Mouse (Mus musculus): ENCODE measurements around the gene 4930519P11Rik. TPM values are rescaled to one million over a fixed set of nuclear protein-coding genes. Genes with fewer than 3 reads are reported as not detected.

4930519P11Rik gene
- polyA plus RNA-seq, 1 experiment = not detected

- no peak overlapping the region for H3K27ac ChIP-seq (ENCODE audit: insufficient read depth, low read length)
- no peaks in the 10 kb centered on the region for H3K4me1 ChIP-seq (ENCODE audit: control insufficient read depth, insufficient read depth, low read length)
- H3K4me3 ChIP-seq (ENCODE audit: insufficient read depth, low read length) = no peak overlapping the region
- TF ChIP-seq POLR2A (IDR thresholded peaks at IDR 0.05; ENCODE audit: low read depth, low read length) (no peak), CTCF (IDR thresholded peaks at IDR 0.05; ENCODE audit: borderline replicate concordance, insufficient read depth, low read length) (no peak)
Observed at GRCm38 (mm10) chr2:154650404-154650803, 37.2 kb upstream of the 4930519P11Rik start.

DNA sequence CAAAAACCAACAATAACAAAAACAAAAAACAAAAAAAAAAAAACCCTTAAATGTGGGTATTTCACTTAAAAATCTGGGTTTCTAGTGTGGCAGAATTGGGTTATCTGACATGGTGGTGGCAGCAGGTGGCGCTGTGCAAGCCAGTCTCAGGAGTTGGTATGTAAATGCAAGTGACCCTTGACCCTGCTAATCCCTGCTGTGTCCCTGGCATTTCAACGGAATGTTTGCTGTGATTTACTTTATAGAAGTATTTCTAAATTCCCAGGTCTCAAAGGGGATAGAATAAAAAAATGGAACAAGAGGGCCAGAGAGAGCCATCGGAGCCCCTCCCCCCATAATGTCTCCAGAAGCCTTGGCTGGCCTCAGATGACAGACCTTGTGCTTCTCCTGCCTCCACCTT, 34.8 kb upstream of the 4930519P11Rik start:
- no peak overlapping the region for H3K4me3 ChIP-seq (ENCODE audit: insufficient read depth, low read length)
- no peak overlapping the region for H3K27ac ChIP-seq (ENCODE audit: insufficient read depth, low read length)
- no peaks in the 10 kb centered on the region for H3K4me1 ChIP-seq (ENCODE audit: control insufficient read depth, insufficient read depth, low read length)
- TF ChIP-seq POLR2A (IDR thresholded peaks at IDR 0.05; ENCODE audit: low read depth, low read length) (no peak), CTCF (IDR thresholded peaks at IDR 0.05; ENCODE audit: borderline replicate concordance, insufficient read depth, low read length) (peak; percentile 56; the same call in 1 of the 2 replicates)

DNA sequence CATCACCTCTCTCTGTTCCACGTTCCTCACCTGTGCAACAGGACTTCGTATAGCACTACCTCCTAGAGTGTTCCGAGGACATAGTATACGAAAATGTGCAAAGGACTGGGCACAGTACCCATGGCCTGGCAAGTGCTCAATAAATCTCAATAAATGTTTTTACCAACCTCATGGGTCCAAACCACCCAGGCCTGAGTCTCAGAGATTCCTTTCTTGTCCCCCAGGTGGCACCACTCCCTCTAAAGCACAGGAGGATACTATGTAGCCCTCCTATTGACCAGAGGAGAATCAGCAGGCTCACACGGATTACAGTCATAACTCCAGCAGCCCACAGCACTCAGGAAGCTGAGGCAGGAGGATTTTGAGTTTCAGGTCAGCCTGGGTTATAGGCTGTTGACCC, 33.4 kb upstream of the 4930519P11Rik start:
- Histone ChIP-seq H3K27ac (ENCODE audit: insufficient read depth, low read length) (no peak overlapping the region), H3K4me3 (ENCODE audit: insufficient read depth, low read length) (no peak overlapping the region), H3K4me1 (ENCODE audit: control insufficient read depth, insufficient read depth, low read length) (no peaks in the 10 kb centered on the region)
- TF ChIP-seq POLR2A (IDR thresholded peaks at IDR 0.05; ENCODE audit: low read depth, low read length) (no peak), CTCF (IDR thresholded peaks at IDR 0.05; ENCODE audit: borderline replicate concordance, insufficient read depth, low read length) (no peak)

DNA sequence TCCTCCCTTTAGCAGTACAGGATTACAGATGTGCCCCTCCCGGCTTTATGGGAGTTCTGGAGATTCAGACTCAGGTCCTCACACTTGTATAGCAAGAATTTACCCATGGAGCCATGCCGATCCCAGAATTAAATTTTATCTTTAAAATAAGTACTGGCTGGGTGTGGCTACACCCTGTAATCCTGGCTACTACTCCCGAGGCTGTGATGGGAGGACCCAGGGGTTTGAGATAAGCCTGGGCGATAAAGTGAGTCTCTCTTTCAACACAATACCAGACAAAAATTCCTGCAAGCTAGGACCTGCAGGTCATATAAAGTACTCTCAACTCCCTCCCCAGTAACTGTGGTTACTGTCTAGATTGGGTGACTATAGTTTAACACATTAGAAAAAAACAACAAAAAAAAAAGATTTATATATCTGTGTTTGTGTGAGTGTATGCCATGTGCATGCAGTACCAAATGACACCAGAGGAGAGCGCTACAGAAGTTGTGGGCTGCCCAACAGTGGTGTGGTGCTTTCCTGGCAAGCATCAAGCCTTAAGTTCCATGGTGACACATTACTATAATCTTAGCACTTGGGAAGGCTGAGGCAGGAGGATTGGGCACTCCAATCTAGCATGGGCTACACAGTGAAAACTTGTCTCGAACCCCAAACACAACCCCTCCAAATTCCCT, 29.6 kb upstream of the 4930519P11Rik start:
- H3K4me3 ChIP-seq (ENCODE audit: insufficient read depth, low read length) = no peak overlapping the region
- H3K4me1 ChIP-seq (ENCODE audit: control insufficient read depth, insufficient read depth, low read length) = no peaks in the 10 kb centered on the region
- TF ChIP-seq CTCF (IDR thresholded peaks at IDR 0.05; ENCODE audit: borderline replicate concordance, insufficient read depth, low read length) = no peak
- TF ChIP-seq POLR2A (IDR thresholded peaks at IDR 0.05; ENCODE audit: low read depth, low read length) = no peak
- H3K27ac ChIP-seq (ENCODE audit: insufficient read depth, low read length) = no peak overlapping the region

DNA sequence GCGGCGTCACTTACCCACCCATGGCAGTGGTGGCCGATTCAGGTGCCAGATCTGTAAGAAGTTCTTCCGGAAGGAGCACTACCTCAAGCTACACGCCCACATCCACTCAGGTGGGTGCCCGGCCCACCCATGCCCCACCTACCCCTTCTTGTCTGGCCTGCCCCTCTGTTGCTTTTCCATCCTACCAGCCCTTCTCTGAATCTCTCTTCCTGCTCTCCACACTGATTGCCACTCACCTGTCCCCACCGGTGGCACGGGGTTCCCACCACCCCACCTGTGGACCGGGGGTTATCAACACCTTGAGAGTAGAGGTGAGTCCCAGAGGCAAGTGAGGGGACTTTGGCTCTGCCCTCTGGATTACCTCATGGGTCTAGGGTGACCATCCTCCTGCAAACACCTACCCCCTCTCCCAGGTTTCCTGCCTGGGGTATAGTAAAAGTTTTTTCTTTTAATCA, 28.8 kb upstream of the 4930519P11Rik start:
- H3K4me1 ChIP-seq (ENCODE audit: control insufficient read depth, insufficient read depth, low read length) = no peaks in the 10 kb centered on the region
- no peak overlapping the region for H3K4me3 ChIP-seq (ENCODE audit: insufficient read depth, low read length)
- H3K27ac ChIP-seq (ENCODE audit: insufficient read depth, low read length) = no peak overlapping the region
- no peak for TF ChIP-seq CTCF (IDR thresholded peaks at IDR 0.05; ENCODE audit: borderline replicate concordance, insufficient read depth, low read length)
- no peak for TF ChIP-seq POLR2A (IDR thresholded peaks at IDR 0.05; ENCODE audit: low read depth, low read length)

GRCm38 (mm10) chr2:154641176-154641575, 27.9 kb upstream of the 4930519P11Rik start:
- no peak overlapping the region for H3K27ac ChIP-seq (ENCODE audit: insufficient read depth, low read length)
- H3K4me1 ChIP-seq (ENCODE audit: control insufficient read depth, insufficient read depth, low read length) = no peaks in the 10 kb centered on the region
- TF ChIP-seq POLR2A (IDR thresholded peaks at IDR 0.05; ENCODE audit: low read depth, low read length) (no peak), CTCF (IDR thresholded peaks at IDR 0.05; ENCODE audit: borderline replicate concordance, insufficient read depth, low read length) (no peak)
- no peak overlapping the region for H3K4me3 ChIP-seq (ENCODE audit: insufficient read depth, low read length)

GRCm38 (mm10) chr2:154639115-154639514, 25.9 kb upstream of the 4930519P11Rik start:
- no peaks in the 10 kb centered on the region for H3K4me1 ChIP-seq (ENCODE audit: control insufficient read depth, insufficient read depth, low read length)
- H3K27ac ChIP-seq (ENCODE audit: insufficient read depth, low read length) = no peak overlapping the region
- no peak for TF ChIP-seq CTCF (IDR thresholded peaks at IDR 0.05; ENCODE audit: borderline replicate concordance, insufficient read depth, low read length)
- no peak for TF ChIP-seq POLR2A (IDR thresholded peaks at IDR 0.05; ENCODE audit: low read depth, low read length)

GRCm38 (mm10) chr2:154638521-154638920, 25.3 kb upstream of the 4930519P11Rik start:
- TF ChIP-seq POLR2A (IDR thresholded peaks at IDR 0.05; ENCODE audit: low read depth, low read length) (no peak), CTCF (IDR thresholded peaks at IDR 0.05; ENCODE audit: borderline replicate concordance, insufficient read depth, low read length) (no peak)
- Histone ChIP-seq H3K27ac (ENCODE audit: insufficient read depth, low read length) (no peak overlapping the region), H3K4me1 (ENCODE audit: control insufficient read depth, insufficient read depth, low read length) (no peaks in the 10 kb centered on the region), H3K4me3 (ENCODE audit: insufficient read depth, low read length) (no peak overlapping the region)

More at GRCm38 (mm10) chr2:154639115-154639514, 25.9 kb upstream of the 4930519P11Rik start:
- no peak overlapping the region for H3K4me3 ChIP-seq (ENCODE audit: insufficient read depth, low read length)

GRCm38 (mm10) chr2:154635826-154636225, 22.6 kb upstream of the 4930519P11Rik start:
- Histone ChIP-seq H3K27ac (ENCODE audit: insufficient read depth, low read length) (no peak overlapping the region), H3K4me3 (ENCODE audit: insufficient read depth, low read length) (no peak overlapping the region), H3K4me1 (ENCODE audit: control insufficient read depth, insufficient read depth, low read length) (no peaks in the 10 kb centered on the region)
- TF ChIP-seq CTCF (IDR thresholded peaks at IDR 0.05; ENCODE audit: borderline replicate concordance, insufficient read depth, low read length) (no peak), POLR2A (IDR thresholded peaks at IDR 0.05; ENCODE audit: low read depth, low read length) (no peak)

DNA sequence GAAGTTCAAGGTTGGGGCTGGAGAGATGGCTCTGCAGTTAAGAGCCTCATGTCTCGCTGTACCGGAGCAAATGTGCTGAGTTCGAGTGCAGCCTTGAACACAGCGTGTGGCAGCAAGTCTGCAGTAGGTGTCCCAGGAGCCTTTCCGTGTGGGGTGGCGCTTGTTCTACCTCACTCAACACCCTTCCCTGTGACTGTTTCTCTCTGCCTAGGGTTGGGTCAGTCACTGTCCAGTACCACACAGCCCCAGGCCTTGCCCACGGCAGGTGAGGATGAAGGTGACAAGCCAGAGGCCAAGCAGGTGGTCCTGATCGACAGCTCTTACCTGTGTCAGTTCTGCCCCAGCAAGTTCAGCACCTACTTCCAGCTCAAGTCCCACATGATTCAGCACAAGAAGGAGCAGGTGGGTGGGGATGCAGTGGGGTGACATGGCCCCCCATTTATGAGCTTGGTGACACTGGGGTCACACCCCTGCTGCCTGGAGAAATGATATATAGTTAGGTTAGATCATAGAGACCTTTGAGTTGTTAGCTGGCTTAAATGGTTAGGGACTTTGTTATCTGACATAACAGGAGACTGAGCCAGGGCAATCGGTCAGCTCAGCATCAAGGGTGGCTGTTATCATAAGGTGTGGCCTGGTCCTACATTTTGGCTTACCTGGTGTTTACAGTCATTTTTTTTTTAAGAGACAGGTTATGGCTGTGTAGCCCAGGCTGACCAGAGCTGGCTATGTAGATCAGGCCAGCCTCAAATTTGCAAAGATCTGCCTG, 20.8 kb upstream of the 4930519P11Rik start:
- Histone ChIP-seq H3K4me3 (ENCODE audit: insufficient read depth, low read length) (no peak overlapping the region), H3K27ac (ENCODE audit: insufficient read depth, low read length) (no peak overlapping the region), H3K4me1 (ENCODE audit: control insufficient read depth, insufficient read depth, low read length) (no peaks in the 10 kb centered on the region)
- TF ChIP-seq CTCF (IDR thresholded peaks at IDR 0.05; ENCODE audit: borderline replicate concordance, insufficient read depth, low read length) = no peak
- no peak for TF ChIP-seq POLR2A (IDR thresholded peaks at IDR 0.05; ENCODE audit: low read depth, low read length)
